In genomic region chr15:99837561-99837960, GRCm38 (mm10) we compare ENCODE assay signal across 26 mouse cellular contexts. TPM values are rescaled to one million over a fixed set of nuclear protein-coding genes. Genes with fewer than 3 reads are reported as not detected.
A peak's percentile ranks its signal among the peaks of the same experiment; 100 is the strongest.
DNase-seq lines count a peak whose midpoint lies in the region; ATAC-seq lines count a peak whose summit lies in the region.
"Had no signal": no experiment of that assay in that cellular context is flagged by ENCODE, and none has a peak within 500 bp of the region (broad histone marks: within the 10 kb centered on the region; RNA-seq: fewer than 3 reads in every experiment).

No protein-coding gene starts in this region.

- H3K27me3 ChIP-seq in limb, embryonic 15.5 days: no peaks in the 10 kb centered on the region
- H3K27me3 ChIP-seq in limb, embryonic 10.5 days (ENCODE audit: low read depth, poor library complexity, severe bottlenecking): no peaks in the 10 kb centered on the region
- no peaks in the 10 kb centered on the region for H3K27me3 ChIP-seq in stomach, embryonic 15.5 days (replicated peaks)
- H3K27me3 ChIP-seq: embryonic facial prominence, embryonic 13.5 days; forebrain, embryonic 12.5 days; limb, embryonic 12.5 days; midbrain, embryonic 15.5 days had no signal

- H3K27ac ChIP-seq in limb, embryonic 15.5 days: peak overlapping the region; percentile 8; the same call in 1 of the 2 replicates
- no peak overlapping the region for H3K27ac ChIP-seq in limb, embryonic 10.5 days
- peak overlapping the region; percentile 74; the same call in 1 of the 2 replicates for H3K27ac ChIP-seq in stomach, embryonic 15.5 days
- H3K27ac ChIP-seq: embryonic facial prominence, embryonic 13.5 days; forebrain, embryonic 12.5 days; hindbrain, embryonic 10.5 days; hindbrain, postnatal 0 days; limb, embryonic 12.5 days; liver, embryonic 14.5 days; midbrain, embryonic 10.5 days; midbrain, embryonic 15.5 days had no signal

- H3K9ac ChIP-seq in limb, embryonic 15.5 days: no peak overlapping the region
- H3K9ac ChIP-seq in stomach, embryonic 15.5 days: no peak overlapping the region
- H3K9ac ChIP-seq: embryonic facial prominence, embryonic 13.5 days; forebrain, embryonic 12.5 days; forebrain, postnatal 0 days; limb, embryonic 12.5 days; liver, embryonic 14.5 days; lung, embryonic 14.5 days; midbrain, embryonic 15.5 days had no signal

- H3K4me3 ChIP-seq in limb, embryonic 15.5 days: no peak overlapping the region
- no peak overlapping the region for H3K4me3 ChIP-seq in limb, embryonic 10.5 days
- H3K4me3 ChIP-seq in stomach, embryonic 15.5 days (replicated peaks): no peak overlapping the region
- H3K4me3 ChIP-seq: embryonic facial prominence, embryonic 13.5 days; forebrain, embryonic 12.5 days; hindbrain, embryonic 10.5 days; limb, embryonic 12.5 days; midbrain, embryonic 10.5 days; midbrain, embryonic 15.5 days had no signal

- no peak for DNase-seq in limb, embryonic 10.5 days (ENCODE audit: low spot score)
- DNase-seq in cerebellum, adult 18-20 months: peak; percentile 50 to 54
- peak; percentile 55 for DNase-seq in cerebellum, adult 9-10 months
- no peak for DNase-seq in spleen, postnatal 10 days (ENCODE audit: low spot score in 2 of 2)
- DNase-seq in frontal cortex, postnatal 36 days (ENCODE audit: low spot score in 2 of 2): no peak
- DNase-seq: adrenal gland, postnatal 25 days; B cell, adult 2 months; forebrain, postnatal 0 days; gastrocnemius, postnatal 10 days; heart, postnatal 14 days; lung, embryonic 14.5 days; lung, postnatal 14 days; right cerebral cortex, postnatal 4 days; thymus, postnatal 14 days had no signal

- H3K36me3 ChIP-seq in limb, embryonic 15.5 days: 0 out of 2 replicates have a peak, but pooled peaks cover 3% of the 10 kb centered on the region
- H3K36me3 ChIP-seq in limb, embryonic 10.5 days: no peaks in the 10 kb centered on the region
- no peaks in the 10 kb centered on the region for H3K36me3 ChIP-seq in stomach, embryonic 15.5 days
- H3K36me3 ChIP-seq: midbrain, embryonic 15.5 days had no signal

- 66% methylated on average over 7 of the region's 7 CpGs for WGBS in limb, embryonic 15.5 days
- 74% methylated on average over 7 of the region's 7 CpGs for WGBS in limb, embryonic 10.5 days
- WGBS in stomach, embryonic 15.5 days: 69% methylated on average over 7 of the region's 7 CpGs

- no peaks in the 10 kb centered on the region for H3K9me3 ChIP-seq in limb, embryonic 15.5 days
- H3K9me3 ChIP-seq in limb, embryonic 10.5 days (replicated peaks): no peaks in the 10 kb centered on the region
- no peaks in the 10 kb centered on the region for H3K9me3 ChIP-seq in stomach, embryonic 15.5 days
- H3K9me3 ChIP-seq: embryonic facial prominence, embryonic 13.5 days; forebrain, embryonic 12.5 days; hindbrain, embryonic 10.5 days; limb, embryonic 12.5 days; midbrain, embryonic 10.5 days; midbrain, embryonic 15.5 days had no signal

- peaks cover 12% of the 10 kb centered on the region for H3K4me1 ChIP-seq in limb, embryonic 15.5 days
- 0 out of 2 replicates have a peak, but pooled peaks cover 8% of the 10 kb centered on the region for H3K4me1 ChIP-seq in limb, embryonic 10.5 days
- 0 out of 2 replicates have a peak, but pooled peaks cover 5% of the 10 kb centered on the region for H3K4me1 ChIP-seq in stomach, embryonic 15.5 days
- H3K4me1 ChIP-seq: forebrain, embryonic 12.5 days; midbrain, embryonic 10.5 days; midbrain, embryonic 15.5 days had no signal

- ATAC-seq in limb, embryonic 15.5 days (ENCODE audit: insufficient number of reproducible peaks, low FRiP score, low TSS enrichment, low read depth): no peak
- ATAC-seq in stomach, embryonic 15.5 days (ENCODE audit: insufficient read depth, low FRiP score, low read depth): no peak
- ATAC-seq in monocyte, adult 5-6 weeks (replicated peaks; ENCODE audit: insufficient number of reproducible peaks, low FRiP score, low TSS enrichment, poor library complexity, severe bottlenecking): no peak
- ATAC-seq: forebrain, postnatal 0 days; hindbrain, postnatal 0 days; intestine, postnatal 0 days; midbrain, embryonic 15.5 days had no signal

- no peak overlapping the region for H3K4me2 ChIP-seq in limb, embryonic 15.5 days
- H3K4me2 ChIP-seq in stomach, embryonic 15.5 days: no peak overlapping the region
- H3K4me2 ChIP-seq: embryonic facial prominence, embryonic 13.5 days; forebrain, embryonic 12.5 days; limb, embryonic 12.5 days; lung, embryonic 14.5 days; midbrain, embryonic 15.5 days had no signal

RNA-seq across cellular contexts. Expression of gene Lima1, which starts 37.7 kb away (rescaled TPM):
- 90.2 and 91.6 TPM in 2 replicates for polyA plus RNA-seq in limb, embryonic 15.5 days (2015; fragmentation: Nextera tagmentation; extraction: Ambion mirVana)
- polyA plus RNA-seq in limb, embryonic 10.5 days (2016; fragmentation: Nextera tagmentation; extraction: Ambion mirVana): 56.8 and 70.8 TPM in 2 replicates
- polyA plus RNA-seq in stomach, embryonic 15.5 days (2015; fragmentation: Nextera tagmentation; extraction: Ambion mirVana): 71.2 and 78.3 TPM in 2 replicates
- 21.8 to 31.4 TPM (median 27.4 TPM) in 3 replicates for total RNA-seq in monocyte, adult 5-6 weeks (2017)

Comparison
In these comparisons a context has a peak if more than half of its experiments do, and no peak if none do; other contexts are left out.
1. DNase-seq: peak in cerebellum, adult 18-20 months (2 of 2) and cerebellum, adult 9-10 months (single experiment); none in limb, embryonic 10.5 days (single experiment), spleen, postnatal 10 days (0 of 2) and frontal cortex, postnatal 36 days (0 of 2).